Mouse (Mus musculus): ENCODE data around the gene Wasf2.
A peak's percentile ranks its signal among the peaks of the same experiment; 100 is the strongest.
"Not testable (repeated sequence)": the region's sequence is repeated elsewhere in the genome, so short reads cannot be mapped to it uniquely, and the experiment has no call there.

Wasf2 gene

DNA sequence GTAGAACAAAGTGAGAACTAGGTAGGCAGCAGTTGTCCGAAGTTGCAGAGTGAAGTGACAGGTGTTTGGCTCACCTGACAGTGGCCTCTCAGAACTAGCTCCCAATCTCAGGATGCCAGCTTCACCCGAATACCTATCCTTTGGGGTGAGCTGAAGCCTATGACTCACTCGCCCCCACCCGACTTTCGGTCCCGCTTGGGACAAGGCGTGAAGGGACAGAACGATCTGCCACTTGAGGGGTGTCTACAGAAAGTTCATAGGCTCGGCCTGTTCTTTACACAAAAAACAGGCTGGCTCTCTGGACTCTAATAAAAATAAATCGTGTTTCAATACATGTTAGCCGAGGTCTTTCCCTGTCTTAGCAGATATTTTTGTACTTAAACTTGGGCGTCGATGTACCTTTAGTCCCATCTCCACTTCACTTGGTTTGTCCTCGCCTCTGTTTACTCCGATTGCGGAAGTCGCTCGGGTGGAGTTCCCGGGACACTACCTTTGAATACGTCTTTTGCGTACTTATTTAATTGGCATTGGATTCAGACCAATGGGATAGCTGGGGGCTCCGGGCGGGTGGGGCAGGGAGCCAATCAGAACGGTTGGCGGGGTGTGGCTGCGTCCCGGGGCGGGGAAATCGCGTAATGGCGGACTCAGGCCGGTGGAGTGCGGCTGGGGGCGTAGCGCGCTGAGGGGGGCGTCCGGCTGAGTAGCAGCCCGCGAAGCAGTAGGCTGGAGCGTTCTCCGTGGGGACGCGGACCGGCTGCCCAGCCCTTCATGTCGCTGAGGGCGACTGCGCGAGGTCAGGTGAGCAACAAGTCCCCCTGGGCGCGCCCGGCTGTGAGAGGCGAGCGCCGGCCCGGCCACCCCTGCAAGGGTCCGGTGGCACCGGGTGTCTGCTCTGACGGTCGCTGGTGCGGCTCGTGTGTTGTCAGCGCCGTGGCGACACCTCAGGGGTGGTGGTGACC, at the start of gene Wasf2:
TSS of gene Wasf2 (plus strand) at position 575 of the 959 bp plus-strand sequence.
- DNase-seq (ENCODE audit: low spot score): peak; percentile 97

DNA sequence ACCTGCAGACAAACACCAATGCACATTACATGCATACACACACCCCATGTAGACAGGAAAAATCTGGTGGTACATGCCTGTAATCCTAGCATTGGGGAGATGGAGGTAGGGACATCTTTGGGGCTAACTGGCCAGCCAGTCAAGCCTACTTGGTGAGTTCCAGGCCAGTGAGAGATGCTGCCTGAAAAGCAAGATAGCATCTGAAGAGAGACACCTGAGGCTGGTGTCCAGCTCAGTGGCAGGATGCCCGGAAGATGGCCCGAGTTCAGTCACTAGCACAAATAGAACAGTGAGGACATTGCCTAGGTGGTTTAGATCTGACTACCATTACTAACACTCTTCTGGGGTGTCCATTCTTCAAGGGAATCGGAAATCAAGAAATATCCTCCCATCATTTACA, 49.4 kb upstream of the Wasf2 start:
- no peak for DNase-seq (ENCODE audit: low spot score)

DNA sequence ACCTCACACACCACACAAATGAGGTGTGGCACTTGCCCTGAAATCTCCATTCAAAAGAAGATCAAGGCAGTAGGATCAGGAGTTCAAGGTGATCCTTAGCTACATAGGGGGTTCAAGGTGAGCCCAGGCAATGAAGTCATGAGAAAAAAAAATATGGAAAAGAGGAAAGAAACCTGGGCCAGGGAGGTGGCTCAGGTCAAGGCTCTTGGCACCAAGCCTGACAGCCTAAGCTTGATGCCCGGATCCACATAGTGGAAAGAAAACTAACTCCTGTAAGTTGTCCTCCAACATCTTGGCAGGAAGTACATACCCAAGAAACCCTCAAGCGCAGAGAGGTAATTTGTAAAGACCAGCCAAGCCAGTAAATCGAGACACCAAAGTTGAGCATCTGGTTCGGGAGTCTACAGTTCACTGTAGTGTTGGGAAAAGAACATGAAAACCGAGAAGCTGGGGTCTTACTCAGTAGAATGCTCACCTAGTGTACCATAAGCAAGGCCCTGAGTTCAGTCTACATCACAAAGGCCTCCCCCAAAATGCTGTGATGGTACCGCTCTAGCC, 48.0 kb upstream of the Wasf2 start:
- DNase-seq (ENCODE audit: low spot score): no peak

DNA sequence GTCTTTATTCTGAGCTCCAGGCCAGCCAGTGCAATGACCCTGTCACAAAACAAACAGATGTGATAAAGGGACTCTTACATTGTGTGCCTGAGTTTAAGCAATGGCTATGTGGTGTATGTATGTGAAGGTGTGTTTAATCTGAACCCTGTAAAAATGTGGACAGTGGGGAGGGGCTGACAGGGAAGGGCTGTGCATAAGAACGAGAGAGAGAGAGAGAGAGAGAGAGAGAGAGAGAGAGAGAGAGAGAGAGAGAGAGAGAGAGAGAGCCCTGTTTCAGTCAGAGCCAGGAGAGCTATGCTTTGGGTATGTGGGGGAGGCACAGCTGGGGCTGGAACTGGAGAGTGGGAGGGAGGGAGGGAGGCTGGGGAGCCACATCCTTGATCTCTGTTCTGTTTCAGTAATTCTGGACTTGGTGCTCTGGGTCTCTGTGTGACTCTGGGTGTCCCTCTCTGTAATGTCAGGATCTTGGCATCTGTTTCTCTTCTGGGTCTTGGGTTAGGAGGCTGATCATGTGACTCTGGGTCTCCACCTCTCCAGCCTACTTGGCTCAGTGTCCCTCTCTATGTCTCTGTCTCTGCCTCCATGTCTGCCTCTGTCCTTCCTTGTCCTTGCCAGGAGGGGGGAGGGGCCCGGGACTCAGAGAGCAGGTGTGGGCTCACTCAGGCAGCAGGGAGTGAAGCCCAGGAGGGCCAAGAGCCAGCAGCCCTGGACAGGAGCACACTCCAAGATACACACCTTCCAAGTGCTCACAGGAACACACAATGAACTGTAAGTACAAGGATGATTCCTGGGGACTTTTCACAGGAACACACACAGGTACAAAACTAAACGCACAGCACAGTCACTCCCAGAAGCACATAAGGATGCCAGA, 46.1 kb upstream of the Wasf2 start:
- DNase-seq (ENCODE audit: low spot score): peak; percentile 74

DNA sequence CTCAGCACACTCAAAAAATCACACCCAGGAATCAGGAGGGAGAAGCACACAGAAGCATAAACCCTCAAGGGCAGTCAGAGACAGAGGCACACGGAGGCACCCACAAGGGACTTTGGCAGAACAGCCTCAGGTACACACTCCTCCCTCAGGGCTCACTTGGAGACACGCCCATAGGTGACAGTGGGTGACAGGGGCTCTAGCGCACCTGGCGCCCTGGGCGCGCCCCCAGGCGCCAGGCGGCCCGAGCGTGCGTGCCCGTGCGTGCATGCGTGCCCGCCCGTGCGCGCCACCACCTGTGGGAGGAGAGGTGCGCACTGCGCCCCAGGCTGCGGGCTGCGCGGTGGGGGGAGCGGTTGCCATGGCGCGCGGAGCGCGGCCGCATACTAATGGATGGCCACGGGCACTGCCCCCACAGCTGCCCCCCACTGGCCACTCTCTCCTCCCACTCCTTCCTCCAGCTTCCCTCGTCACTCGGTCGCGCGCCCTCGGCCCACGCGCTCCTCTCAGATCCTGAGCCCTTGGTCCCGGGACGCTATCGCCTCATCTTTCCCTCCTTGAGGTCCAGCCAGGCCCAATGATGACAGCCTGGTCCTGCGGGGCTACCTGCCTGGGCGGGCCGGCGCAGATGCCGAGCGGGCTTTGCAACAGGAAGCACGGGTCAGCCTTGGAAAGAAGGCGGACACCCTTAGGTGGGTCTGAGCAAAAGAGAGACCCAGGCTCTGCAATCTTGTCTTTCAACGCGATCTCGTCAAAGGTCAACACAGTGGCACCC, 45.1 kb upstream of the Wasf2 start:
- DNase-seq (ENCODE audit: low spot score): peak; percentile 58

DNA sequence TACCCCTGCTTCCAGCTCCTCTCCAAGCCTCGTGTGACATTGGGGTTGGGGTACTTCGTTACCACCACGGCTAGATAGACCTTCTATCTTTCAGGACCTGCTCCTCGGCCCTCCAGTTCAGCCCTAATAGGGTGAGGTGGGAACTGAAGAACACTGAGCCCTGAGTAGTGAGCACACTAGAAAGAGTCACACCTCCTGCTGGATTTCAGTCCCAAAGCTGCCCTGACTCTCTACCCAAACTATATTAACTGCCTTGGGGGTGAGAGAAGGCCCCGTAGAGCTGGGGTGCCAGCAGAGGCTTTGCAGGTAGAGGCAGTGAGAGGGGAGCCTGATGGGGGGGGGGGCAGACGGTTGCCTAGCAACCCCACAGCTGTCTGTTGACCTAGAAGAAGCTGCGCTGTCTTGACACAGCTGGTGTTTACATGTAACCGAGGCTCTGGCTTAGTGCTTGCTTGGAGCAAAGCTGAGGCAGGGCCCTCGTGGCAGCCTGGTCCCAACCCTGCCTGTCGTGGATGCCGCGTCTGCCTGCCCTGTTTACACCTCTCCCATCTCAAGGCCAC, 44.4 kb upstream of the Wasf2 start:
- DNase-seq (ENCODE audit: low spot score): peak; percentile 45

DNA sequence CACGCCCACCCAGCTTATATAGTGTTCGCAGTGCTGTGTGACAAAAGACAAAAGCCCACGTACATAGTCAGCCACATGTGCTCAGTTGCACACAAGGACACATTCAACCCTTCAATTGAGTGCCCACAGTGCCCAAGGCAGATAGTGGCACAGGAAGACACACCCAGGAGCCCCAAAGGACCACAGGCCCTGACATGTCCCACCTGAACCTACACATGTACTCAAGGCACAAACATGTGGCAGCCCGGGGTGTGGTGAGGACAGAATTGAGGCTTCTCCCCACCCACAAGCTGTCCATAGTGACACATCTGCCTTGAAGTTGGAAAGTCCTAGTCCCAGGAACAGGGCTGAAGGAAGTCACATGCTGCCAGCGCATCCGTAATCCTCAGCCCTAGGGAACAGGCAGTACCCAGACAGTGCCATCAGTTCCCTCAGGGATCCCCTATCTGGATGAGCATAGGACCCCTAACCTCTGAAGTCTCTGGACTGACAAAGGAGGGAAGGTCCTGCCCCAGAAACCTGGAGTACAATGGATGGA, 43.1 kb upstream of the Wasf2 start:
- DNase-seq (ENCODE audit: low spot score): no peak

DNA sequence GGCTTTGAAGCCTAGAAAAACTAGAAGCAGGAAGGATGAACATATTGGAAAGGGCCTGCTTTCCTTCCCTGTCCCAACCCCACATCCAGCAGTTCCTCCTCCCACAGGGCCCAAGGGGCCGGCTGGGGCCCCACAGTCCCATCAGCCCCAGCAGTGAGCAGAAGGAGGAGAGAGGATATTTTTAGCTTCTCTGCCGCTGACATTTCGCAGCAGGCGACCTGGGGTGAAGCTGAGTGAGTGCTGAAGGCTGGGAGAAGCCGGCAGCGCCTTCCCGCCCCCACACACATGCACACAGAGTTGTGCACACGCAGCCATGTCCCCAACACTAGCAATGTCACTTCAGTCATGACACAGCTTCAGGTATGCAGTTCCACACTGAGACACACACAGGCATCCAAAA, 42.5 kb upstream of the Wasf2 start:
- DNase-seq (ENCODE audit: low spot score): no peak

DNA sequence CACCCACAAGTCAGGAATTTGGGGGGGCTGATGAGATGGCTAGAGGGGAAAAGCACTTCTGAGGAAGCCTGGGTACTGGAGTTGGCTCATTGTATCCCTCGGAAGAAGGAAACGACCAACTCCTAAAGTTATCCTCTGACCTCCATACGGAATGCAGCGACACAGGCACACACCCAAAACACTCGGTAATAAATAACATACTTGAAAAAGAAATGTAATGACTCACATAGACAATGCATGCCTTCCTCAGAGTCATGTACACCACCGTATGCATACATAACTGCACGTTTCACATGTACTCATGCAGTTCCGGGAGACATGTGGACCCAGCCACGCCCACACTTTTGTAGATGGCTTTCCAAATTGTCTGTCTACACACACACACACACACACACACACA, 41.0 kb upstream of the Wasf2 start:
- no peak for DNase-seq (ENCODE audit: low spot score)

DNA sequence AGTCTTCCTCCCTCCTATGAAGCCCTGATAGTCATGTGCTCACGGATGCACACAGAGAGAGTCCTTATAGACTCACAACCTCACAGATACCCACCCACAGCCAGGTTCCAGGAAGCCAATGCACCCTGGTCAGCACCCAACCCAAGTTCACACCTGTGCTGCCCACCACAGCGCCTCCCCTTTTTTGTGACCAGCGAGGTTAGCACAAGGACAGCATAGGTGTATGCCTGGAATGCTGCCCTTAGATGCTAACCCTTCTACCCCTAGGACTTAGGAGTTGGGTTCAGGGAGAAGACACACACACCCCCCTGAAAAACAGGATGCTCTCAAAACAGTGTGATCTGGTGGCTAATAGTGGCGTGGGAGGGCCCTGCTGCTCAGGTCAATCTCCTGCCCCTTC, 40.5 kb upstream of the Wasf2 start:
- DNase-seq (ENCODE audit: low spot score): no peak

DNA sequence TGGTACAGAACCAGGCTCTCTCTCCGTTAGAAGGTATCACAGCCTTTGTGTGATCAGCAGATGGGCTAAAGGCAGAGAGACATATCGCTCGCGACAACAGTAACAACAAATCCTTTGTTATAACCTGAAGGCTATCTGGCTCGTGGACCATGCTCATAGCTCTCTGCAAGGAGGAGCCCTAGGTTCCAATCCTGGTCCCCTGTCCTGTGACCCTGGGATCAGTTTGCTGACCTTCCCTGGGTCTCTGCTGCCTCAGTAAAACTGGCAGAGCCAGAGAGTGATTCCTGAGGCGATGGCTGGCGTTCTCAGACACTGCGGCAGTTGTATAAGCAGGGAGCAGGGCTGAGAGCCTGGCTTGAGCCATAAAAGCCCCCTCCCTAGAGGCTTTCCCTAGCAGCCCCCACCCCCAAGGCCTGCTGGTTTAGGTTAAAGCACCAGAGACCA, 40.0 kb upstream of the Wasf2 start:
- no peak for DNase-seq (ENCODE audit: low spot score)

DNA sequence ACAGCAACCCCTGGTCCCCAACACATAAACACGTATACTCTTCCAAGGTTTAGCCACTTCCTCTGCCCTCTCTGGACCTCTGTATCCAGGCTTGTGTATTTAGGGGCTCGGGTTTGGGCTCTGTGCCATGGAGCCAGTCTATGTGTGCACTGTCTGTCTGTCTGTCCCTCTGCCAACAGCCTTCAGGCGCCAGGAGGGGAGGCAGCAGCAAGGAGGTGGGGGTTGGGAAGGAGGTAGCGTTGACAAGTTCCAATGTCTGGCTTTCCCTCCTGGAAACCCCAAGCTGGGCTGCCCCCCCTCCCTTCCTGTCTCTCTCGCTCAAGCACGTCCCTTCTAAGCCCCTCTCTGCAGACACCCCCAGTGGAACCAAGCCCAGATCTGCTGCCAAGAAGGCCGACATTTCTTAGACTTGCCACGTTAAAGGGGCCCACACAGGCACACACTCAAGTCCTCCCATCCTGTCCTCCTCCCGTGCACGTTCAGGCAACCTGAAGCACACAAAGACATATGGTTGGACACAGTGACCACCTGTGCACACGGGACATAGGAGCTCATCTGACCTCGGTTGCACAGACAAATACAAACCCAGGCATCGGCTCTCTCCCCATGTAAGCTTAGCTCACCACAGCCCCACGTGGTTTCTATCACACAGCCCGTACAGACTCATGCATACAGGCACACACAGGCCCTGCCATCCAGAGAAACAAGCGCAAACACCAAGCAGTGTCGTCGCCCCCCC, 39.4 kb upstream of the Wasf2 start:
- DNase-seq (ENCODE audit: low spot score): no peak

DNA sequence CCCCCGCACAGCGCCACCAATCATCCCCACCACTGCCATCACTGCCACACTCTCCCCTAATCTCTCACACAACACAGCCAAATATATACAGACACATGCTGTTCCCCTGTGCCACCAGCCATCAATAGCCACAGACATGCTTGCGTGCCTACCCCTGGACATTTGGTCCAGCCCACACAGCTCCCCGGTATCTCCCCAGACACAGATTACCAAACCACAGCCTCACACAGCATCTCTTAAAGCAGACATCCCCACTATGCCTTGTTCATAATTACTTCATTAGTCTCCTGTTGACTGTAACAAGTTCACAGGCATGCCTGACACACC, 38.9 kb upstream of the Wasf2 start:
- DNase-seq (ENCODE audit: low spot score): no peak

DNA sequence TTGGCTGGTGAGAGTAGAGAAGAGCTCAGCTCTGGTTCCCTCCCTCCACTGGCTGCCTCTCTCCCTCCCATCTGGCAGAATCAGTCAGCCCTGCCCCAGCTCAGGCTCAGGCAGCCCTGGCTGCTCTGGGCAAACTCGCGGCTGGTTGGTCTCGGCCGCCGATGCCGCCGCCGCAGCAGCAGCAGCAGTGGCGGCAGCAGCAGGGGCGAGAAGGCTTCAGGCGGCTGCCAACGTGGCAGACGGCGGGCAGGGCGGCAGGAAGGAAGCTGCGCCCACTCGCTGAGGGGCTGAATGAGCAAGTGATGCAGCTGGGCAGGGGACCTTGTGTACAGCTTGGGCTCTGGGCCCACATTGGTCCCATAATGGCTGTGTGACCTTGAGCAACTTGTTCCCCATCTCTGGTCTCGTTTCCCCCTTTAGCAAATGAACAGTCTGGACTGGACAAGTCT, 37.8 kb upstream of the Wasf2 start:
- DNase-seq (ENCODE audit: low spot score): peak; percentile 82

DNA sequence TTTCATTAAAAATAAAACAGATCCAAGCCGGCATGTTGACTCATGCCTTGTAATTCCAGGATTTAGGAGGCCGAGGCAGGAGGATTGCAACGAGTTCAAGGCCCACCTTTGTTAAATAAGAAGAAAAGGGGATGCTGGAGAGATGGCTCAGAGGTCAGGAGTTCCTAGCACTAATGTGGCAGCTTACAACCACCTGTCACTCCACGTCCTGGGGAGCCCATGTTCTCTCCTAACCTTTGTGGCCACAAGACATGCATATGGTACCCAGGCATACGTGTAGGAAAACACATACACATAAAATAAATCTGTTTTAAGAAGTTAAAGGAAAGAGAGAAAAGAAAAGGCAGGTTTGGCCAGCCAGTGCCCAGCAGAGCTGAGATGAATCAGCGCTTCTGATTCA, 37.2 kb upstream of the Wasf2 start:
- DNase-seq (ENCODE audit: low spot score): no peak

DNA sequence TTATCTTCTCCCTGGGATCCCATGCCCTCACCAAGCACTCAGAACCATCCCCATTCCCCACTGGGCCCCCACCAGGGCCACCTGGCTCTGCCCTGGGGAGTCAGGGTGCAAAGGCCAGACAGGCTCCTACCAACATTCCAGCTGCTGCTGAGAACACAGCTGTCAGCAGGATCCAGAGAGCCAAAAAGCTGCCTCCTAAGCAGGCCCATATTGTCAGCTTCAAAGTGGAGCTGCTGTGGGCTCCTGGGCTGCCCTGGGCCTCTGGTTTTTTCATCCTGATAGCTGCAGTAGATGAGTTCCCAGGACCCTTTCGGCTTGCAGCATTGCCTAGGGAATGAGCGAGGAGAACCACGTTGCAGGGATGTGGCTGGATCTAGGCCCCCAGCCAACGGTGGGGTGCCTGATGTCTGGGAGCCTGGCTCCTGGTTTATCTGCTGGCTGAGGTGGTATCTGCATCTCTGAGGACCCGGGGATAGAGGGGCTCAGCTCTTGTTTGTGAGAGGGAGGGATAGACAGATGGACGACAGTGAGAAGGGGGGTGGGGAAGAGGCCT, 36.7 kb upstream of the Wasf2 start:
- peak; percentile 61 for DNase-seq (ENCODE audit: low spot score)

DNA sequence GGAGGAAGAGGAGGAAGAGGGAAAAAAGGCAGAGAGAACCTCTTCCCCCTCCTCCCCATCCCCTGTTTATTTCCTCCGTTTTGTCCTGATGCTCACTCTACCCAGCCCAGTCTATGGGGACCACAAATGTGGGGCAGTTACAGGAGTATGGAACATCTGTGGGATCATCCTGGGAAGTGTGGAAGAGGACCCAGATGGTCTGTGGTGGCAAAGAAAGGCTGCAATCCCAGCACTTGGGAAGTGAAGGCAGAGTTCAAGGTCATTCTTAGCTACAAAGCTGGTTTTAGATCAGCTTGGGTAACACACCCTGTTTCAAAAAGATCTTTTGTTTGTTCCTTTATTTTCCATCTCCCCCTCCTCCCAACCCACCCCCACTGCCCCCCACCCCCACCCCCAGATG, 36.0 kb upstream of the Wasf2 start:
- DNase-seq (ENCODE audit: low spot score): no peak

DNA sequence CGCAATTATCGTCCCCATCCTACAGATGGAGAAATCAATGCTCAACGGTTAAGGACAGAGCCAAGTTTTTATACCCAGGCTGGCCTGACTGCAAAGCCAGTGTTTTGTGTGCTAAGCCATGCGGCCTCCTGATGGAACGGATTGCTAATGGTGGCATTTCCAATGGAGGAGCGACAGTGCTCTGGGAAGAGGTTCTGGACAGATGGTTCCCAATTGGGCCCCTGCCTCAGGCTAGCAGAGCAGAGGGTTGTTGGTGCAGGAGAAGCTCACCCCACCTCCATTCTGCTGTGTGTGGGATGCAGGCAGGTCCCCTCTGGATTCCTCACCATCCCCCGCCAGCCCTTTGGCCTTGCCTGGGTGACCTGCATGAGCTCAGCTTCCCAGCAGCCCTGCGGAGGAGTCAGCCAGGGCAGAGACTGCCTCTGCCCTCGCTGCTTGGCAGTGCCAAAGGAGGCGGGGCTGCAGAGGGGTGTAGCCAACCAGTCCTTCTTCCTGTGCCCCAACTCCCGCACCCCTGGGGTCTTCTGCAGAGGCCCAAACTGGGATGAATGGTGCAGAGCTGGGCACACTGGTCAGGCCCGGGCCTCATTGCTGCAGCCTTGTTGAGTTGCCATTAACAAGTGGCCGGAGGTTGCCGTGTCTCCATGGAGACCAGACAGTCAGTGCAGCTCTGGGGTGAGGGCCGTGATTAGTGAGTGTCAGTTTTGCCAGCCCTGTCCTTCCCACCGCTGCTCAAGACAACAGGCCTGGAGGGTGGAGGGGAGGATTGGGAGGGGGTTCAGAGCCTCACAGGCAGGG, 35.2 kb upstream of the Wasf2 start:
- DNase-seq (ENCODE audit: low spot score): peak; percentile 87

DNA sequence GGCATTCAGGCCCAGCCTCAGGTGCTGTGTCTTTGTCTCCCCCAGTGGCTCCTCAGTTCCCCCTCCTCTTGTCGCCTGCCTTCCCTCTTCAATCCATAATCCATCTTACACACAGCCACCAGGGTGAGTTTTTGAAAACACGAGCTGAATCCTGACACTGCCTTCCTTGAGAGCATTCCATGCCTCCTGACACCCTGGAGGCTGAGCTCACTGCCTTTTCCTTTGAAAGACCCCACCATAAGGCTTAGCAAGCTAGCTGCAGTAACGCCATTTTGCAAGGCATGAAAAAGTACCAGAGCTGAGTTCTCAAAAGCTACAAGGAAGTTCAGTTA, 34.6 kb upstream of the Wasf2 start:
- peak; percentile 50 for DNase-seq (ENCODE audit: low spot score)

DNA sequence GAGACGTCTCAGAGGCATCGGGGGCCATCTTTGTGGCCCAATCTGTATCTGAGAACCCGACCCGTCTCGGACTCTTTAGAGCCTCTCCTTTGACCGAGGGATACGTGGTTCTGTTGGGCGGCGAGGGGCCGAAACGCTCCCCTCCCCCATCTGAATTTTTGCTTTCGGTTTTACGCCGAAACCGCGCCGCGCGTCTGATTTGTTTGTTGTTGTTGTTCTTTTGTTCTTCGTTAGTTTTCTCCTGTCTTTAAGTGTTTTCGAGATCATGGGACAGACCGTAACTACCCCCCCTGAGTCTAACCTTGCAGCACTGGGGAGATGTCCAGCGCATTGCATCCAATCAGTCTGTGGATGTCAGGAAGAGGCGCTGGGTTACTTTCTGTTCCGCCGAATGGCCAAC, 33.6 kb upstream of the Wasf2 start:
- DNase-seq (ENCODE audit: low spot score): not testable (repeated sequence)

Measured in MN1 (cell line).